Mouse (Mus musculus): ENCODE results near the gene Keap1.

- no peak for TF ChIP-seq CTCF (IDR thresholded peaks at IDR 0.05; ENCODE audit: control insufficient read depth, insufficient read depth, insufficient read length)
- TF ChIP-seq MAX (IDR thresholded peaks at IDR 0.05) = no peak
- no peak for TF ChIP-seq USF1 (IDR thresholded peaks at IDR 0.05; ENCODE audit: low read depth)
- no peak for TF ChIP-seq FOSL1 (IDR thresholded peaks at IDR 0.05; ENCODE audit: insufficient read depth, low read length, poor library complexity, severe bottlenecking)
- TF ChIP-seq MYOG (IDR thresholded peaks at IDR 0.05; ENCODE audit: control insufficient read depth, extremely low read depth, insufficient read length) = no peak
- no peak for TF ChIP-seq CEBPB (IDR thresholded peaks at IDR 0.05; ENCODE audit: low read depth)
Observed at GRCm38 (mm10) chr9:21235341-21235740, 3.8 kb downstream of the Keap1 start.

Data from C2C12 (cell line).